Mouse (Mus musculus) heart, embryonic 12.5 days (tissue): ENCODE results near the gene Scml4. TPM values are rescaled to one million over a fixed set of nuclear protein-coding genes. Genes with fewer than 3 reads are reported as not detected.

Source experiments
- ATAC-seq: fragments of 200-750 bp; cut with Nextera tagmentation; 2 replicates; pipeline ENCODE4 v1.8.0; 2017; ENCODE audit warnings: moderate TSS enrichment, moderate library complexity; ENCODE audit not compliant: insufficient number of reproducible peaks, low FRiP score
- H3K27ac ChIP-seq: fragments of 300-500 bp; sonication (generic); 2 replicates; pipeline ENCODE4 v1.5.1; 2016; ENCODE audit warnings: mild to moderate bottlenecking, moderate library complexity; ENCODE audit not compliant: poor library complexity, severe bottlenecking
- H3K27me3 ChIP-seq: fragments of 300-500 bp; sonication (generic); replicated peaks from 2 replicates; pipeline ENCODE4 v1.6.1; 2016; ENCODE audit warnings: mild to moderate bottlenecking, moderate library complexity
- H3K36me3 ChIP-seq: fragments of 300-500 bp; sonication (generic); 2 replicates; pipeline ENCODE4 v1.6.1; 2016; ENCODE audit warnings: mild to moderate bottlenecking, moderate library complexity
- H3K4me1 ChIP-seq: fragments of 300-500 bp; sonication (generic); replicated peaks from 2 replicates; pipeline ENCODE4 v1.6.1; 2016; ENCODE audit warnings: mild to moderate bottlenecking
- H3K4me2 ChIP-seq: fragments of 300-500 bp; sonication (generic); 2 replicates; pipeline ENCODE4 v1.6.1; 2016; ENCODE audit warnings: mild to moderate bottlenecking, moderate library complexity
- H3K4me3 ChIP-seq: fragments of 300-500 bp; sonication (generic); 2 replicates; pipeline ENCODE4 v1.5.1; 2016; ENCODE audit warnings: mild to moderate bottlenecking
- H3K9ac ChIP-seq: fragments of 300-500 bp; sonication (generic); 2 replicates; pipeline ENCODE4 v1.6.1; 2016; ENCODE audit warnings: mild to moderate bottlenecking, moderate library complexity
- H3K9me3 ChIP-seq: fragments of 300-500 bp; sonication (generic); replicated peaks from 2 replicates; pipeline ENCODE4 v1.6.1; 2016; ENCODE audit warnings: mild to moderate bottlenecking, moderate library complexity
- WGBS: fragments of 180-500 bp; shearing (Covaris S2); methylation state at CpG from one replicate; pipeline ENCODE4 v1.1.7; 2016; 5-methylcytosine and 5-hydroxymethylcytosine counted together
- polyA plus RNA-seq: library from polyadenylated mRNA; unstranded; fragments of >200 nt; fragmentation: Nextera tagmentation; extraction: Ambion mirVana; gene quantifications from 2 replicates; pipeline ENCODE4 v1.2.1, GENCODE M21; 2016

Scml4 gene
- polyA plus RNA-seq, 1 experiment from 2014 or later = 1.0 TPM

GRCm38 (mm10) chr10:42842358-42842757 is 17.8 kb upstream of the Scml4 start:
- whole genome bisulfite sequencing = 9% methylated on average over 9 of the region's 9 CpGs
- peaks cover 9% of the 10 kb centered on the region for H3K36me3 ChIP-seq

GRCm38 (mm10) chr10:42843416-42843815 is 16.8 kb upstream of the Scml4 start:
- ATAC-seq = no peak
- Histone ChIP-seq H3K9ac (no peak overlapping the region), H3K36me3 (peaks cover 5% of the 10 kb centered on the region; the same call in 1 of the 2 replicates), H3K27ac (no peak overlapping the region), H3K4me3 (no peak overlapping the region), H3K4me1 (peaks cover 4% of the 10 kb centered on the region; the same call in 1 of the 2 replicates), H3K27me3 (no peaks in the 10 kb centered on the region), H3K9me3 (peaks cover 10% of the 10 kb centered on the region; the same call in 1 of the 2 replicates), H3K4me2 (no peak overlapping the region)
- 63% methylated on average over 1 of the region's 1 CpGs for WGBS

More at GRCm38 (mm10) chr10:42842358-42842757, 17.8 kb upstream of the Scml4 start:
- Histone ChIP-seq H3K4me2 (no peak overlapping the region), H3K4me3 (no peak overlapping the region), H3K9me3 (peaks cover 10% of the 10 kb centered on the region; the same call in 1 of the 2 replicates), H3K9ac (no peak overlapping the region), H3K27me3 (no peaks in the 10 kb centered on the region), H3K4me1 (peaks cover 4% of the 10 kb centered on the region; the same call in 1 of the 2 replicates), H3K27ac (no peak overlapping the region)
- ATAC-seq = peak; percentile 53; the same call in 1 of the 2 replicates

DNA sequence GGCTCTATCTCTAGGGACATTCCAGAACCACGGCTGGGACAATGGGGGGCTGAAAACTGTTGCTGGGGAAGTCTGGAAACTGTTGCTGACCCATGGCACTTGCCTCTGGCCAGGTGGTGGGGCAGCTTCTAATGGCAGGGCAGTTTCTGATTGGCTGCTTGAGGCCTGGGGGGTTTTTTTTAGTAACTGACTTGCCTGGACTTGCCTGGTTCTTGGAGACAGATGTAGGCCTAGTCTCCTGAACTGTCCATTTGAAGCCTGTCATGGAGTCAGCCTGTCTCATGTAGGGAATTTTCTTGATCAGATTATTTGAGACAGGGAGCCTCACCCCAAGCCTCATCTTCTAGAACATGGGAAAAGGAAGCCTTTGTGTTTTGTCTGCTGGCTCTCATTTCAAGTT is 14.7 kb upstream of the Scml4 start:
- no peaks in the 10 kb centered on the region for H3K36me3 ChIP-seq
- H3K27me3 ChIP-seq = no peaks in the 10 kb centered on the region
- 21% methylated on average over 1 of the region's 1 CpGs for WGBS
- 0 out of 2 replicates have a peak, but pooled peaks cover 6% of the 10 kb centered on the region for H3K9me3 ChIP-seq
- ATAC-seq = no peak
- H3K4me2 ChIP-seq = no peak overlapping the region
- no peak overlapping the region for H3K27ac ChIP-seq
- no peak overlapping the region for H3K9ac ChIP-seq
- H3K4me1 ChIP-seq = peaks cover 4% of the 10 kb centered on the region; the same call in 1 of the 2 replicates
- H3K4me3 ChIP-seq = no peak overlapping the region

DNA sequence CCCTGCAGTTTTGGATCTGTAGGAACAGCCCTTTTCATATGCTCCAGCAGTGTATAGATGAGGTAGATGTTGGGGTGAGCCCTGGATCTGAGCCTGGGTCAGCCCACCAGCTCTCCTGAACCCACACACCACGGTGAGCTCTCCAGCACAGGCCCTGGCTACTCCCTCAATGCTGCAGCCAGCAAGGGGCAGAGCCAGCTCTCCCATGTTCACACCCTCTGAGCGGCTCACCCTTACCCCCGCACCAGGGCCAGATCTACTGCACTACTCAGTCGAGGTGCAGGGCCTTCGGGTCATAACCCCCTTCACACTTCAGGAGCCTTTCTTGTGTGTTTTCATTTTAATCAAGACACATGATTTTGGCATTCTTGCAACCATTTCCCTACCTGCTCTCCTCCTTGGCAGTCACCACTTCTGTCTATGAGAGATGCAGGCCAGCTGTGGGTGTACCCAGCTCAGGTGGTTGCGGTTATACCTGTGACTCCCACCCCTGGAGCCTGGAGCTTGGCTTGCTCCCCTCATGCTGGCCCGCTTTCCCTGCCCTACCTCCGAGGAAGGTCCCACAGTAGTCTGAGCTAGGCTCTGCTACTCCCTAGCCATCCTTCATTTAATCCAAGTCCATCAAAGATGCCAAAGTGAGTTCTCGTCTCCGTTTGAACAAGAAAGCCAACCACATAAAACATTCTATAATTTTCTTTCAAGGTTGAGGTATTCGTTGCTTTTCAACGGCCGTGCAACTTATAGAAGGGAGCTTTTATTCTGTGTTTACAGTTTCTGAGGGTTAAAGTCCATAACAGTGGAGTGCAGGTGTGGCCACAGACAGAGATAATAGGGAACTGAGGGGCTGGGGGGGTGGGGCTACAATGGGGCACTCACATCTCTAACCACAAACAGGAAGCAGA is 11.7 kb upstream of the Scml4 start:
- ATAC-seq = no peak
- no peak overlapping the region for H3K4me3 ChIP-seq

GRCm38 (mm10) chr10:42849081-42849400 is 11.1 kb upstream of the Scml4 start:
- Histone ChIP-seq H3K36me3 (no peaks in the 10 kb centered on the region), H3K9ac (no peak overlapping the region), H3K4me2 (no peak overlapping the region), H3K27me3 (no peaks in the 10 kb centered on the region), H3K27ac (no peak overlapping the region), H3K9me3 (peaks cover 6% of the 10 kb centered on the region; the same call in 1 of the 2 replicates), H3K4me1 (no peaks in the 10 kb centered on the region), H3K4me3 (no peak overlapping the region)
- 75% methylated on average over 7 of the region's 7 CpGs for WGBS
- ATAC-seq = no peak

More for the DNA sequence above, 11.7 kb upstream of the Scml4 start:
- no peaks in the 10 kb centered on the region for H3K27me3 ChIP-seq
- no peak overlapping the region for H3K27ac ChIP-seq
- 87% methylated on average over 13 of the region's 13 CpGs for WGBS
- H3K36me3 ChIP-seq = no peaks in the 10 kb centered on the region
- H3K9me3 ChIP-seq = peaks cover 6% of the 10 kb centered on the region; the same call in 1 of the 2 replicates
- H3K4me2 ChIP-seq = no peak overlapping the region
- no peaks in the 10 kb centered on the region for H3K4me1 ChIP-seq
- H3K9ac ChIP-seq = no peak overlapping the region

GRCm38 (mm10) chr10:42854838-42855237 is 5.3 kb upstream of the Scml4 start:
- Histone ChIP-seq H3K4me2 (0 out of 2 replicates have a peak overlapping the region, but pooled peaks have one; percentile 3), H3K36me3 (no peaks in the 10 kb centered on the region), H3K27me3 (no peaks in the 10 kb centered on the region), H3K4me1 (peaks cover 9% of the 10 kb centered on the region; the same call in 1 of the 2 replicates), H3K4me3 (no peak overlapping the region), H3K9ac (no peak overlapping the region), H3K9me3 (peaks cover 8% of the 10 kb centered on the region), H3K27ac (no peak overlapping the region)
- no peak for ATAC-seq
- 60% methylated on average over 4 of the region's 4 CpGs for WGBS

DNA sequence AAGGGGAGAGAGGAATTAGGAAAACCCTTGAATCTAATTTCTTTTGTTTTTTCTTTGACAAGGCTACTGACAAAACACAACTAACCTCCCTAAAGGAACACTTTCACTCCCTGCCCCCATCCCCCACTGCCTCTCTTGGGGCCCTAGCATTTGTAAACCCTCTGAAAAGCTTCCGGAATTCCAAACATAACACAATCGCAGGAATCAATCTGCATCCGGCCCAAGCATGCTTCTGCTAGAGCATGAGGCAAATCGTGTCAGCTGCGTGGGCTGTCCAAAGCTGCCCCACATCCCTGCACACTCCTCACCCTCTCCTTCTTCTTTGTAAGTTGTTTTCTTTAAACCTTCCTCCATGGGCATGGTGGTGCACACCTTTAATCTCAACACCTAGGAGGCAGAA is 4.9 kb upstream of the Scml4 start:
- peaks cover 9% of the 10 kb centered on the region; the same call in 1 of the 2 replicates for H3K4me1 ChIP-seq
- no peaks in the 10 kb centered on the region for H3K27me3 ChIP-seq
- H3K36me3 ChIP-seq = no peaks in the 10 kb centered on the region
- H3K27ac ChIP-seq = no peak overlapping the region
- no peak overlapping the region for H3K4me3 ChIP-seq
- H3K4me2 ChIP-seq = 0 out of 2 replicates have a peak overlapping the region, but pooled peaks have one; percentile 3
- no peak for ATAC-seq
- no peak overlapping the region for H3K9ac ChIP-seq
- H3K9me3 ChIP-seq = peaks cover 8% of the 10 kb centered on the region
- WGBS = 21% methylated on average over 5 of the region's 5 CpGs

DNA sequence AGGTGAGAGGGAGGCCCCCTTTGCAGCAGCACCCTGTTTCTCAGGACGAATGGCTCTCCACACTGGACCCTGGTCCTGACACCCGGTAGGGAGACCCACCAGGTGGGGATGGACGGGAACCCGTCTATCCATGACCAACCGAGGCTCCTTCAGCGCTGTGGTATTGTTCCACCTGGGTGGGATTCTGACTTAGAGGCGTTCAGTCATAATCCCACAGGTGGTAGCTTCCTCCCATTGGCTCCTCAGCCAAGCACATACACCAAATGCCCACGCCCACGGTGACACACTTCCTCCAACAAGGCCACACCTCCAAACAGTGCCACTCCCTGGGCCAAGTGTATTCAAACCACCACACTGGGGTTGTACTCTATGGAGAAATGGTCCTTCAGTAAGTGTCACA is 3.6 kb upstream of the Scml4 start:
- Histone ChIP-seq H3K27ac (no peak overlapping the region), H3K4me3 (no peak overlapping the region), H3K27me3 (no peaks in the 10 kb centered on the region), H3K9me3 (peaks cover 8% of the 10 kb centered on the region), H3K4me1 (peaks cover 9% of the 10 kb centered on the region; the same call in 1 of the 2 replicates), H3K36me3 (no peaks in the 10 kb centered on the region), H3K4me2 (no peak overlapping the region), H3K9ac (no peak overlapping the region)
- 94% methylated on average over 9 of the region's 9 CpGs for WGBS
- ATAC-seq = no peak

- Histone ChIP-seq H3K4me1 (peaks cover 9% of the 10 kb centered on the region; the same call in 1 of the 2 replicates), H3K36me3 (no peaks in the 10 kb centered on the region), H3K4me2 (no peak overlapping the region), H3K4me3 (no peak overlapping the region), H3K9me3 (peaks cover 8% of the 10 kb centered on the region), H3K9ac (no peak overlapping the region), H3K27ac (no peak overlapping the region), H3K27me3 (no peaks in the 10 kb centered on the region)
- ATAC-seq = no peak
- 85% methylated on average over 2 of the region's 2 CpGs for WGBS
Measured at GRCm38 (mm10) chr10:42857021-42857420, 3.1 kb upstream of the Scml4 start.

- Histone ChIP-seq H3K36me3 (no peaks in the 10 kb centered on the region), H3K4me3 (no peak overlapping the region), H3K9ac (no peak overlapping the region), H3K4me2 (no peak overlapping the region), H3K27ac (no peak overlapping the region), H3K27me3 (no peaks in the 10 kb centered on the region), H3K9me3 (peaks cover 8% of the 10 kb centered on the region; the same call in 1 of the 2 replicates), H3K4me1 (peaks cover 17% of the 10 kb centered on the region)
- no peak for ATAC-seq
- WGBS = 51% methylated on average over 2 of the region's 2 CpGs
Measured at GRCm38 (mm10) chr10:42859781-42860158, 400 bp upstream of the Scml4 start.

DNA sequence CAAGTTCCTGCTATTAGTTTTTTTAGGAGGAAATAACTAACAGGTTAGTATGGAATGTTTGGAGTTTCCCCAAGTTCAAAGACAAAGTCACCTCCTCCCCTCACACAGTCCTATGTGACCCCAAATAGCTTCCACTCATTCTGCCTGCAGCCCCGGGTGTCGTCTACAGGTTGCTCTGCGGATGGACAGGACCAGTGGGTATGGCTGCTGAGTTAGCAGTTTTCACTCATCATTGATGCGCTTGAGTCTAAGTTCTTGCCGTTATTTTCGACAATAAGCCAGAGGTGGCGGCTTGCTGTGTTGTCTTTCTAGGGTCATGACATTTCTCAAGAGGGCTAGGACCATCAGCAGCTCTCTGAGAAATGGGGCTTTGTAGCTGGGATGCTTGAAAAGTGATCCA is 1.3 kb downstream of the Scml4 start:
- Histone ChIP-seq H3K4me1 (peaks cover 15% of the 10 kb centered on the region), H3K9ac (no peak overlapping the region), H3K27ac (no peak overlapping the region), H3K36me3 (no peaks in the 10 kb centered on the region), H3K27me3 (no peaks in the 10 kb centered on the region), H3K9me3 (peaks cover 5% of the 10 kb centered on the region; the same call in 1 of the 2 replicates), H3K4me3 (no peak overlapping the region), H3K4me2 (no peak overlapping the region)
- WGBS = 80% methylated on average over 7 of the region's 7 CpGs
- no peak for ATAC-seq
